Mouse (Mus musculus) hindbrain, postnatal 0 days (tissue): Measurements from ENCODE around the gene 2310022A10Rik. TPM values are rescaled to one million over a fixed set of nuclear protein-coding genes. Genes with fewer than 3 reads are reported as not detected.

Source experiments
- ATAC-seq: fragments of 200-750 bp; cut with Nextera tagmentation; 2 replicates; pipeline ENCODE4 v1.8.0; 2017; ENCODE audit warnings: mild to moderate bottlenecking, moderate TSS enrichment, moderate library complexity
- DNase-seq: peaks from one replicate; pipeline ENCODE4 v3.0.0-alpha.2; 2015; ENCODE audit warnings: low spot score
- H3K27ac ChIP-seq: fragments of 300-500 bp; sonication (generic); 2 replicates; pipeline ENCODE4 v1.5.1; 2014; ENCODE audit warnings: mild to moderate bottlenecking
- H3K27me3 ChIP-seq: fragments of 300-500 bp; sonication (generic); 2 replicates; pipeline ENCODE4 v1.6.1; 2014; ENCODE audit warnings: low read length, mixed read lengths; ENCODE audit not compliant: insufficient read depth
- H3K36me3 ChIP-seq: fragments of 300-500 bp; sonication (generic); 2 replicates; pipeline ENCODE4 v1.6.1; 2014; ENCODE audit warnings: low read length, mixed read lengths; ENCODE audit not compliant: insufficient read depth
- H3K4me1 ChIP-seq: fragments of 300-500 bp; sonication (generic); 2 replicates; pipeline ENCODE4 v1.6.1; 2014; ENCODE audit warnings: antibody characterized with exemption, low read length, mixed read lengths; ENCODE audit not compliant: insufficient read depth
- H3K4me2 ChIP-seq: fragments of 300-500 bp; sonication (generic); 2 replicates; pipeline ENCODE4 v1.6.1; 2014; ENCODE audit warnings: low read depth, mild to moderate bottlenecking, low read length, moderate library complexity, mixed read lengths
- H3K4me3 ChIP-seq: fragments of 300-500 bp; sonication (generic); 2 replicates; pipeline ENCODE4 v1.5.1; 2014; ENCODE audit warnings: low read length
- H3K9ac ChIP-seq: fragments of 300-500 bp; sonication (generic); replicated peaks from 2 replicates; pipeline ENCODE4 v1.6.1; 2014; ENCODE audit warnings: mild to moderate bottlenecking, low read length, moderate library complexity, mixed read lengths
- H3K9me3 ChIP-seq: fragments of 300-500 bp; sonication (generic); 2 replicates; pipeline ENCODE4 v1.6.1; 2016; ENCODE audit warnings: low read length, mixed read lengths
- CTCF ChIP-seq: IDR thresholded peaks from 2 replicates; pipeline ENCODE4 v1.5.1; 2016; ENCODE audit warnings: antibody characterized with exemption, control low read depth, low read depth
- WGBS: fragments of 180-500 bp; shearing (Covaris S2); extraction: QIAGEN DNeasy Blood & Tissue Kit; methylation state at CpG from one replicate; pipeline ENCODE4 v1.1.7; 2014; 5-methylcytosine and 5-hydroxymethylcytosine counted together
- polyA plus RNA-seq: library from polyadenylated mRNA; unstranded; fragments of >200 nt; fragmentation: Nextera tagmentation; extraction: Ambion mirVana; gene quantifications from 2 replicates; pipeline ENCODE4 v1.2.1, GENCODE M21; 2015
- total RNA-seq: library from RNA; depleted of rRNA; stranded (reverse); fragments of >200 nt; gene quantifications from 2 replicates; pipeline ENCODE4 v1.2.3, GENCODE M21; 2014

The 2310022A10Rik gene
- total and polyA plus RNA-seq, 2 experiments from 2014 or later, result 8.2 to 26.1 TPM

DNA sequence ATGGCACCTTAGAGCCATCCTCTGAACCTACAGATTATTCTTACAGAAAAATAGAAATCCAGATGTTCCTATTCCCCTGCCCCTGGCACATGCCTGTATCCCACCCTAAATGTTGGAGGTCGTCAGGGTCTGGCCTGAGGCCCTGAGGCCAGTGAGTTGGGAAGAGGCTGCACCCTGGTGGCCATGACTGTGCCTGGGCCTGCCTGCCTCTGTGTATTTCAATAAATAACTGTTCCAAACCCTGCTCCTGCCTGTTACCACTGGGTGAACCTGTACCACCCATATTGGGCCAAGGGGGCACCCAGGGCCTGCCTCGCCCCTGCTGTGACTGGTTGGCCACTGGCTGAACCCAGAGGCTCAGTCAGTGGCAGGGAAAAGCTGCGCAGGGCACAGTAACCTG is 22.1 kb upstream of the 2310022A10Rik start:
- no peaks in the 10 kb centered on the region for H3K9me3 ChIP-seq
- H3K27me3 ChIP-seq, result no peaks in the 10 kb centered on the region
- TF ChIP-seq CTCF, result peak; percentile 36; the same call in 1 of the 2 replicates
- H3K27ac ChIP-seq, result no peak overlapping the region
- no peak overlapping the region for H3K4me2 ChIP-seq
- DNase-seq (no peak), ATAC-seq (no peak)
- 77% methylated on average over 3 of the region's 3 CpGs for WGBS
- H3K4me3 ChIP-seq, result no peak overlapping the region
- H3K9ac ChIP-seq, result no peak overlapping the region
- H3K36me3 ChIP-seq, result peaks cover 33% of the 10 kb centered on the region
- no peaks in the 10 kb centered on the region for H3K4me1 ChIP-seq

DNA sequence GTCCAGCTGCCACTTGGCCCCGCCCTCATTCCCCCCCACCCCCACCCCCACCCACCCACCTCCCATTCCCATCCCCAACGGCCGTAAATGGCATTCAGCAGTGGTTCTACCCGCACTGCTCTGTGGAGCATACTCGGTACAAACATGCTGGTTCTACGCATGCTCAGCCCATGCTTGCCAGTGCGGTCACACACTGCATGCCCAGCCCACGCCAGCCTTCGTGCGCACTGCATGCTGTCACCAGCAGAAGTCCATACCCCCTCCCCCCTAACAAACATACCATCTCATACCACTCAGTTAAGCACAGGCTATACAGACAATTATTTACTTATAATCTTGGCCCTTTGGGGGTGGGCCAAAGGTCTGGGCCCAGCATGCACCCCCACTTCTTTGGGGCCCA is 21.3 kb upstream of the 2310022A10Rik start:
- no peak for ATAC-seq
- H3K36me3 ChIP-seq, result peaks cover 40% of the 10 kb centered on the region
- no peak for TF ChIP-seq CTCF

DNA sequence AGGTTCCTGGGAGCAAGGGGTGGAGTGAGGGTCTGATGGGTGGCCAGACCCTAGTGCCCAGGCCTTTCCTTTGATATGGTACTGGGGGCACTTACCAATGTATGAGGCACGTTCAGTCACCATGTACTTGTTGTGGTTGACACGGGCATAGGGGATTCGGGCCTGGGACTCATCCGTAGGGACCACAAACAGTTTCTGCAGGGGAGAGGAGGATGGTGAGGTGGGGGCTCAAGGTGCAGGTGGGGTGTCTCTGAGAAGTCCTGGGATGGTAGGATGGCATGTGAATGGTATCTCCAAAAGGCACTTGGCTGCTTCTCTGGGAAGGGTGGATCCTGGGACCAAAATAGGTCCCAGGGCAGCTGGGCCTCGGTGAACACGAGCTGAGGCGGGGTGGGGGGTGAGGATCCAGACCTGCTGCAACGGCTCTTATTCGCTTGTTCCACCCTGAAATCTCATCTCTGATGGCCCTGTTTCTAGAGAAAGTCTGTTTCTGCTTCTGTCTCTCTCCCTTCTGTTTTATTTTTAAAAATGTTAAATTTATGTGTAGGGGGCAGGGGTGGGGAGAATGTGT is 20.5 kb upstream of the 2310022A10Rik start:
- TF ChIP-seq CTCF, result no peak
- Histone ChIP-seq H3K9me3 (no peaks in the 10 kb centered on the region), H3K4me1 (no peaks in the 10 kb centered on the region), H3K9ac (no peak overlapping the region), H3K36me3 (peaks cover 49% of the 10 kb centered on the region), H3K27me3 (no peaks in the 10 kb centered on the region), H3K4me3 (no peak overlapping the region), H3K4me2 (no peak overlapping the region), H3K27ac (no peak overlapping the region)
- ATAC-seq (no peak), DNase-seq (no peak)
- 92% methylated on average over 9 of the region's 9 CpGs for WGBS

More for the DNA sequence above, 21.3 kb upstream of the 2310022A10Rik start:
- no peak overlapping the region for H3K4me3 ChIP-seq
- H3K9ac ChIP-seq, result no peak overlapping the region
- H3K27ac ChIP-seq, result no peak overlapping the region
- H3K27me3 ChIP-seq, result no peaks in the 10 kb centered on the region
- DNase-seq, result no peak
- no peaks in the 10 kb centered on the region for H3K4me1 ChIP-seq
- WGBS, result 90% methylated on average over 10 of the region's 10 CpGs
- no peak overlapping the region for H3K4me2 ChIP-seq
- no peaks in the 10 kb centered on the region for H3K9me3 ChIP-seq

GRCm38 (mm10) chr7:27535386-27535785 is 17.6 kb upstream of the 2310022A10Rik start:
- TF ChIP-seq CTCF, result no peak
- peaks cover 65% of the 10 kb centered on the region for H3K36me3 ChIP-seq

DNA sequence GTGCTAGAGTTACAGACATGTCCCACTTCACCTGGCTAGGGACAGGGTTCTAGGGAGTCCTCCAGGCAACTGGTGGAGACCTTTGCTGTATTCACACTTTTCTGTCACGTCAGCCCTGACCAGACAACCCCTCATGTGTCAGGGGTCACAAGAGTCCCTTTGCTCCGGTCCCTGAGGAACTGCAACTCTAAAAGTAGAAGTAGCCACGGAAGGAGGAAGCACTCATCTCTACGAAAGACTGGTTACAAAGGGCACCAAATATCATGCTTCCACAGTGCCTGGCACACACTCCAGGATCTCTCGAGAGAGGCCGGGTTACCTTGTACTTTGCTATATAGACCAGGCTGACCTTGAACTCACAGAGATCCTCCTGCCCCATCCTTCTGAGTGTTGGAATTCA is 16.4 kb upstream of the 2310022A10Rik start:
- no peak overlapping the region for H3K4me2 ChIP-seq
- no peak overlapping the region for H3K4me3 ChIP-seq
- DNase-seq (no peak), ATAC-seq (no peak)
- no peaks in the 10 kb centered on the region for H3K9me3 ChIP-seq
- peaks cover 53% of the 10 kb centered on the region for H3K36me3 ChIP-seq
- no peak for TF ChIP-seq CTCF
- no peak overlapping the region for H3K9ac ChIP-seq
- no peaks in the 10 kb centered on the region for H3K27me3 ChIP-seq
- peaks cover 5% of the 10 kb centered on the region; the same call in 1 of the 2 replicates for H3K4me1 ChIP-seq
- no peak overlapping the region for H3K27ac ChIP-seq
- 91% methylated on average over 6 of the region's 6 CpGs for WGBS

More at GRCm38 (mm10) chr7:27535386-27535785, 17.6 kb upstream of the 2310022A10Rik start:
- Histone ChIP-seq H3K4me1 (no peaks in the 10 kb centered on the region), H3K4me3 (no peak overlapping the region), H3K4me2 (no peak overlapping the region), H3K27ac (no peak overlapping the region), H3K9me3 (no peaks in the 10 kb centered on the region), H3K9ac (no peak overlapping the region), H3K27me3 (no peaks in the 10 kb centered on the region)
- ATAC-seq (no peak), DNase-seq (no peak)
- WGBS, result 92% methylated on average over 2 of the region's 2 CpGs

DNA sequence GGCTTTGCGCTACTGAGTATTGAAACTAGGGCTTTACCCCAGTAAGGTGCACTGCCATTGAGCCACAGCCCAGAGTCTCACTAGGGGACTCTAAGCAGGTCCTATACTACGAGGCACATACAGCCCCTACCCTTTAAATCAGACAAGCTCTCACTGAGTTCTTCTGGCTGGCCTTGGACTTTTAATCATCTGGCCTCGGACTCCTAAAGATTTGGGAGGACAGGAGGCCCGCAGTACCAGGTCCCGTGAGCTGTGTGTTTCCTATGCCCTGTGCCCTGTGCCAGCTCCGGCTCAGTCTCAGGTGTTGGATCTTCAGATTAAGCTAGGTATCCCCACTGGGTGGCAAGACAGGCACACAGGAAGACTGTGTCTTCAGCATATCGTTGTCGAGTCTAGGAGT is 15.0 kb upstream of the 2310022A10Rik start:
- Histone ChIP-seq H3K9me3 (no peaks in the 10 kb centered on the region), H3K27me3 (no peaks in the 10 kb centered on the region), H3K4me2 (no peak overlapping the region), H3K4me3 (no peak overlapping the region), H3K9ac (no peak overlapping the region), H3K4me1 (peaks cover 7% of the 10 kb centered on the region; the same call in 1 of the 2 replicates), H3K27ac (no peak overlapping the region), H3K36me3 (peaks cover 43% of the 10 kb centered on the region)
- no peak for DNase-seq
- ATAC-seq, result no peak
- no peak for TF ChIP-seq CTCF
- WGBS, result 94% methylated on average over 8 of the region's 8 CpGs

- Histone ChIP-seq H3K9me3 (no peaks in the 10 kb centered on the region), H3K9ac (no peak overlapping the region), H3K27ac (no peak overlapping the region), H3K4me2 (no peak overlapping the region), H3K4me1 (peaks cover 7% of the 10 kb centered on the region; the same call in 1 of the 2 replicates), H3K36me3 (peaks cover 43% of the 10 kb centered on the region), H3K27me3 (no peaks in the 10 kb centered on the region), H3K4me3 (no peak overlapping the region)
- WGBS, result 86% methylated on average over 2 of the region's 2 CpGs
- DNase-seq (no peak), ATAC-seq (no peak)
- TF ChIP-seq CTCF, result no peak
These were observed 14.2 kb upstream of the 2310022A10Rik start for GRCm38 (mm10) chr7:27538797-27539196.
